In the genomic region with DNA sequence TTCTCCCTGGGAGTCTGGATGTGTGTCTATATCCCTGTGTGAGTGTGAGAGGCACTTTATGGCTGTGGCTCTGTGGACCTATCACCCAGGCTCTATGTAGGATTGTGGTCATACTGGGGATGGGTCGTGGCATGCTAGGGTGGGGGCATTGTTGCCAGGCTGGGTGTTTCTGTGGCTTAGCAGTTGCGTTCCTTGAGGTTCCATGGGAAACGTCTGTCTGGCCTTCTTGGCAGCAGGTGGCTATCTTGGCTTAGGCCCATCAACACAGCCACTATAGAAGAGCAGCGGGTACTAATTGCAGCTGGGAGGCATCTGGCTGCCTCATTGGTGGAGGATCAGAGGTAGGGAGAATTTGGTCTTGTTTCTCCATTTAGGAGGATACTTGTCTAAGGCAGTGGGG, we compare ENCODE assay signal across 13 mouse cellular contexts.
"Had no signal": no experiment of that assay in that cellular context is flagged by ENCODE, and none has a peak within 500 bp of the region (broad histone marks: within the 10 kb centered on the region; RNA-seq: fewer than 3 reads in every experiment).

No protein-coding gene starts in this region.

- H3K9ac ChIP-seq: limb, embryonic 12.5 days; liver, embryonic 15.5 days; lung, embryonic 15.5 days; neural tube, embryonic 12.5 days had no signal

- H3K4me3 ChIP-seq: limb, embryonic 12.5 days; liver, embryonic 15.5 days; lung, embryonic 15.5 days; midbrain, embryonic 10.5 days; neural tube, embryonic 12.5 days had no signal

- H3K27ac ChIP-seq: limb, embryonic 12.5 days; liver, embryonic 15.5 days; midbrain, embryonic 10.5 days; neural tube, embryonic 12.5 days had no signal

- H3K27me3 ChIP-seq: limb, embryonic 12.5 days; liver, embryonic 15.5 days; lung, embryonic 15.5 days; neural tube, embryonic 12.5 days had no signal

- H3K36me3 ChIP-seq: limb, embryonic 12.5 days; liver, embryonic 15.5 days; lung, embryonic 15.5 days; midbrain, embryonic 10.5 days; neural tube, embryonic 12.5 days had no signal

- H3K9me3 ChIP-seq: limb, embryonic 12.5 days; liver, embryonic 15.5 days; lung, embryonic 15.5 days; midbrain, embryonic 10.5 days; neural tube, embryonic 12.5 days had no signal

- H3K4me2 ChIP-seq: limb, embryonic 12.5 days; liver, embryonic 11.5 days; liver, embryonic 15.5 days; lung, embryonic 15.5 days; neural tube, embryonic 12.5 days had no signal

- DNase-seq: kidney, adult 8-10 months; kidney, postnatal 25 days; layer of hippocampus, adult 9-11 months; layer of hippocampus, postnatal 36 days; midbrain, embryonic 14.5 days; spleen, adult 18-20 months; thymus, adult 18-20 months had no signal
